17 mouse cellular contexts compared by ENCODE assay signal in the genomic region with DNA sequence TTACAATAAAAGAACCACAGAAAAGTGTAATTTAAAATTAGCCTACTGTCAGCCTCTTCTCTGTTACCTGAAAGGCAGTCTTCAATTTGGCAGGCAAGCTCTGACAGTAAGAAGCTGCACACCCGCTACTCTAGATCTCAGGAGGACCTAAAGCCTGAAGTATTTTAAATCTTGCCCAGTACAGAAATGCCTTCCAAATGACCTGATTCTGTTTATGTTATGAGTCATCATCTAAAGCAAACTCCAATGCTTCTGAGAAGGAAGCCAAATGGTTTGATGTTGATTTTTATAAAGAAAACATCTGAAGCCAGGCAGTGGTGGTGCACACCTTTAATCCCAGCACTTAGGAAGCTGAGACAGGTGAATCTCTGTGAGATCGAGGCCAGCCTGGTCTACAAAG. TPM values are rescaled to one million over a fixed set of nuclear protein-coding genes. Genes with fewer than 3 reads are reported as not detected.
A peak's percentile ranks its signal among the peaks of the same experiment; 100 is the strongest.
DNase-seq lines count a peak whose midpoint lies in the region.
"Had no signal": no experiment of that assay in that cellular context is flagged by ENCODE, and none has a peak within 500 bp of the region (broad histone marks: within the 10 kb centered on the region; RNA-seq: fewer than 3 reads in every experiment).

No protein-coding gene starts in this region.

- DNase-seq in heart, adult 11 months = peak; percentile 73
- DNase-seq in heart, adult 8-10 months (ENCODE audit: low spot score) = no peak
- DNase-seq in MN1 (ENCODE audit: low spot score) = peak; percentile 9
- DNase-seq in brain, adult 2 months (ENCODE audit: low read depth, low spot score) = peak; percentile 33
- DNase-seq in kidney, postnatal 36 days = no peak
- no peak for DNase-seq in c-Kit-positive CD71-positive TER-119-positive erythroid progenitor cells, embryonic 14.5 days (ENCODE audit: low spot score)
- DNase-seq in frontal cortex, postnatal 36 days (ENCODE audit: low spot score in 2 of 2) = no peak
- DNase-seq: adrenal gland, adult 8-10 months; adrenal gland, postnatal 36 days; cerebellum, adult 11-12 months; cerebellum, adult 9-10 months; cerebellum, postnatal 25 days; gastrocnemius, postnatal 14 days; heart, postnatal 10 days; heart, postnatal 4 days; kidney, adult 8-10 months had no signal

RNA-seq across cellular contexts. Expression of a gene that starts 59.3 kb away (rescaled TPM):
- 10 to 100 TPM; 12.2 to 14.6 (median 14.0) TPM for total RNA-seq in heart, adult 8-10 months (2022)

RNA-seq across cellular contexts. Expression of a gene that starts 59.5 kb away (rescaled TPM):
- 10 to 100 TPM in 3 of 4 experiments, 1 to 10 TPM in 1; 9.4 to 10.5 (median 10.4) TPM for total RNA-seq in heart, adult 8-10 months (2022)

RNA-seq across cellular contexts. Expression of a gene that starts 59.7 kb away (rescaled TPM):
- total RNA-seq in heart, adult 8-10 months (2022) = 1 to 10 TPM in 1 of 4 experiments, under 1 TPM in 2, not detected in 1; 0.46 to 1.1 (median 0.75) TPM
- total RNA-seq: adrenal gland, adult 8-10 months; adrenal gland, postnatal 36 days; G1E; gastrocnemius, postnatal 14 days had no signal

Comparison
In these comparisons a context has a peak if more than half of its experiments do, and no peak if none do; other contexts are left out.
1. DNase-seq: peak in heart, adult 11 months (single experiment), MN1 (single experiment) and brain, adult 2 months (single experiment); none in heart, adult 8-10 months (single experiment), kidney, postnatal 36 days (0 of 2), c-Kit-positive CD71-positive TER-119-positive erythroid progenitor cells, embryonic 14.5 days (single experiment) and frontal cortex, postnatal 36 days (0 of 2).